Mouse (Mus musculus): ENCODE results near the gene Tnfsf9.

GRCm38 (mm10) chr17:57135635-57136034 lies 30.5 kb downstream of the Tnfsf9 start:
- no peak for TF ChIP-seq POLR2A (IDR thresholded peaks at IDR 0.05; ENCODE audit: borderline replicate concordance, insufficient read depth, low read length)
- TF ChIP-seq CTCF (IDR thresholded peaks at IDR 0.05; ENCODE audit: borderline replicate concordance, insufficient read depth, low read depth, low read length), result no peak

Measured in cerebellum, adult 2 months (tissue).